Mouse (Mus musculus) liver, embryonic 16.5 days (tissue): Measurements from ENCODE around the gene Fam98b. TPM values are rescaled to one million over a fixed set of nuclear protein-coding genes. Genes with fewer than 3 reads are reported as not detected.

Experiments
- ATAC-seq: fragments of 200-750 bp; cut with Nextera tagmentation; 2 replicates; pipeline ENCODE4 v1.8.0; 2017; ENCODE audit warnings: low read depth, mild to moderate bottlenecking, moderate number of reproducible peaks, moderate library complexity
- H3K27ac ChIP-seq: fragments of 300-500 bp; sonication (generic); 2 replicates; pipeline ENCODE4 v1.5.1; 2014; ENCODE audit warnings: mild to moderate bottlenecking, low read length
- H3K27me3 ChIP-seq: fragments of 300-500 bp; sonication (generic); 2 replicates; pipeline ENCODE4 v1.6.1; 2014; ENCODE audit warnings: low read depth, low read length, mixed read lengths; ENCODE audit not compliant: control insufficient read depth, insufficient read depth
- H3K36me3 ChIP-seq: fragments of 300-500 bp; sonication (generic); 2 replicates; pipeline ENCODE4 v1.6.1; 2014; ENCODE audit warnings: mild to moderate bottlenecking; ENCODE audit not compliant: control insufficient read depth, insufficient read depth
- H3K4me1 ChIP-seq: fragments of 300-500 bp; sonication (generic); 2 replicates; pipeline ENCODE4 v1.6.1; 2014; ENCODE audit warnings: low read depth, low read length, mixed read lengths; ENCODE audit not compliant: control insufficient read depth
- H3K4me2 ChIP-seq: fragments of 300-500 bp; sonication (generic); 2 replicates; pipeline ENCODE4 v1.6.1; 2014; ENCODE audit warnings: low read depth, low read length, mixed read lengths
- H3K4me3 ChIP-seq: fragments of 300-500 bp; sonication (generic); 2 replicates; pipeline ENCODE4 v1.5.1; 2014; ENCODE audit warnings: low read depth, mild to moderate bottlenecking, low read length
- H3K9ac ChIP-seq: fragments of 300-500 bp; sonication (generic); 2 replicates; pipeline ENCODE4 v1.6.1; 2014; ENCODE audit warnings: low read depth, low read length
- H3K9me3 ChIP-seq: fragments of 300-500 bp; sonication (generic); replicated peaks from 2 replicates; pipeline ENCODE4 v1.6.1; 2016; ENCODE audit warnings: low read length; ENCODE audit not compliant: control insufficient read depth
- WGBS: fragments of 180-500 bp; shearing (Covaris S2); extraction: QIAGEN DNeasy Blood & Tissue Kit; methylation state at CpG from one replicate; pipeline ENCODE4 v1.1.7; 2014; ENCODE audit not compliant: insufficient replicate concordance; 5-methylcytosine and 5-hydroxymethylcytosine counted together
- polyA plus RNA-seq: library from polyadenylated mRNA; unstranded; fragments of >200 nt; fragmentation: Nextera tagmentation; extraction: Ambion mirVana; gene quantifications from 2 replicates; pipeline ENCODE4 v1.2.1, GENCODE M21; 2015

Fam98b gene
- polyA plus RNA-seq, 1 experiment from 2014 or later, result 1.8 TPM

DNA sequence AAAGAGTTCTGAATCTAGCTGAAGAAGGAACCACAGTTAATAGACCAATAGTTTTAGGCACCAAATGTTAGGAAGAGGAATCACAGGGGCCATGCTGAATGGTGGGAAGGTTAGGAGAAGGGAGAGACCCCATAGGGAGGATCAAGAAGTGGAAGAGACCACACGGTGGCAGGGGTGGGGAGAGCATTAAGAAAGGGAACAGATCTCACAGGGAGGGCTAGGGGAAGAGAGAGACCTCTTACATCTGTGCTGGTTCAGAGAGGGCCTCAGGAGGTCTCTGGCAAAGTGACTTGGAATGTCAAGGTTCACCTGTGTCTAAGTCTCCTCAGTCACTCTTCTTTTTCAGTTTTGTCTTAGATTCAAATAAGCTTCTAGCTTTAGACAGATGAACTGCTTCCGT, 62.5 kb downstream of the Fam98b start:
- Histone ChIP-seq H3K27me3 (no peaks in the 10 kb centered on the region), H3K9ac (no peak overlapping the region), H3K36me3 (no peaks in the 10 kb centered on the region), H3K27ac (no peak overlapping the region), H3K4me2 (no peak overlapping the region), H3K9me3 (no peaks in the 10 kb centered on the region), H3K4me1 (no peaks in the 10 kb centered on the region), H3K4me3 (no peak overlapping the region)
- WGBS, result 40% methylated on average over 2 of the region's 2 CpGs
- no peak for ATAC-seq

DNA sequence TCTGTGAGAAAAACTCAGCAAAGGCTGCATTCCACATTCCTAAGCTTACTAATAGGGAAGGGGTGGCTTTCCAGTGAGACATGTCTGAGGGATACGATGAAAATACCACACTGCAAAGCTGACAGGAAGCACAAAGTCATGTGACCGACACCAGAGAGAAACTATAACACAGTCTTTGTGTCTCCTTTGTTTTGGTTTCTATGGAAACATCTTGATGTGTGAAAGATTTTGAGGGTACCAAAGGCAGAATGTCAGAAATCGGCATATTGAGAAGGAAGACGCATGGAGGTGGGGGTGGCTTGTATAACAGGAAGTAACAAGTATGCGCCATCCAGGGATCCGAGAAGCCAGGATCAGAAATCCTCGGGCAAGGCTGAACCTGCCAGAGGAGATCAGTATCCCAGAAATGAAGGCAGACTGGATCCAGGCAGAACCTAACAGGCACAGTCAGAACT, 62.9 kb downstream of the Fam98b start:
- no peak overlapping the region for H3K4me2 ChIP-seq
- no peaks in the 10 kb centered on the region for H3K4me1 ChIP-seq
- WGBS, result 64% methylated on average over 7 of the region's 7 CpGs
- no peak overlapping the region for H3K9ac ChIP-seq
- no peak overlapping the region for H3K4me3 ChIP-seq
- no peaks in the 10 kb centered on the region for H3K27me3 ChIP-seq
- no peak for ATAC-seq
- no peak overlapping the region for H3K27ac ChIP-seq
- H3K36me3 ChIP-seq, result no peaks in the 10 kb centered on the region
- H3K9me3 ChIP-seq, result no peaks in the 10 kb centered on the region

DNA sequence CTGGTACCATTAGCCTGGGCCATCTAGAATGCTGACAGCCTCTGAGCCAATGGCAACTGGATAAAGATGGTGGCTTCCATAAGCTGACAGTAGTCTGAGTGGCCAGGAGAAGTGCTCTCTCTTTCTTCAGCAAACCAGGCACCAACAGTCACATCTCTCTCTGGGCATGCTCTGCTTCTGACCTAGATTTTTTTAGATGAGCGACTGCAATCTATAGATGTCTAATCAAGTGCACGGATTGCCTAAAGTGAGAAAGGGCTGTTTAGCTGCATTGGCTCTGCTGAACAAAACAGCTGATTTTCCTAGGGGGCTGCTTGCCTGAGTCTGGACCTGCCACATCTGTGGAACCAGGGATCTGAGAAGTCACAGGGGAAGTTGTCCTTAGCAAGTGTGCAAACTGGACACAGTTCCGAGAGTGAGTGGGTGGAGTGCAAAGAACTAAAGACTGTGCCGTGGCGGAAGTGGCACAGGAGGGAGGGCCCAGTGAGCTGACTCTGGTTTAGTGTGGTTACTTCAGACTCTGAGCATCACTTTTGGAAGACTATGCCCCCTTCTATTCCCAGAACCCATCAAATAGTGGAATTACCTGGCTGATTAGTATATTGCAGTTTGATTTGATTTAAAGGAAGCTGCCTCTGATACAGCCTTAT, 64.2 kb downstream of the Fam98b start:
- Histone ChIP-seq H3K27ac (no peak overlapping the region), H3K4me2 (no peak overlapping the region), H3K9me3 (no peaks in the 10 kb centered on the region), H3K4me3 (no peak overlapping the region), H3K4me1 (no peaks in the 10 kb centered on the region), H3K9ac (no peak overlapping the region), H3K27me3 (no peaks in the 10 kb centered on the region), H3K36me3 (no peaks in the 10 kb centered on the region)
- no peak for ATAC-seq
- WGBS, result 79% methylated on average over 5 of the region's 5 CpGs

DNA sequence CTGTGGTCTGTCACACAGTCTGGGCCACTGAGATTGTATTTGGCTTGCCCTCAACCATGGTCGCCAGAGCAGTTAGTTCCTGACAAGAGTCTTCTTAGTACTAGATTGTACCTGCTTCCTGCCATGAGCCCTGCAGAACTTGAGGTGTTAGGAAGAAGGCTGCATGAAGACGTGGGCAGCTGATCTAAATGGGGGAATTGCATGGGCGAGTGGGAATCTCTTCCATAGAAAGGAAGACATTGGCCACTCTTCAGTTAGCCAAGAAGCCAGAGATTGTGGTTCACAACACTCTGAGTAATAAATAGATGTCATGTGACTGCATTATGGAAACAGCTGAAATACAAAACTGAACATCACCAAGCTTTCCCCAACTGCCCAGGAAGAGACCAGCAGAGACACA, 69.5 kb downstream of the Fam98b start:
- H3K9ac ChIP-seq, result no peak overlapping the region
- no peak overlapping the region for H3K4me2 ChIP-seq
- no peak for ATAC-seq
- H3K9me3 ChIP-seq, result no peaks in the 10 kb centered on the region
- H3K27ac ChIP-seq, result no peak overlapping the region
- no peaks in the 10 kb centered on the region for H3K36me3 ChIP-seq
- no peaks in the 10 kb centered on the region for H3K4me1 ChIP-seq
- H3K4me3 ChIP-seq, result no peak overlapping the region
- H3K27me3 ChIP-seq, result no peaks in the 10 kb centered on the region
- WGBS, result 43% methylated on average over 3 of the region's 3 CpGs

Other genes starting within 250 kb of the Fam98b start
- gene Spred1, start 128.4 kb upstream of the Fam98b start, polyA plus RNA-seq, result 1.1 and 1.4 TPM in 2 replicates
- 0.70 and 1.0 TPM in 2 replicates for gene Rasgrp1, start 93.3 kb downstream of the Fam98b start, polyA plus RNA-seq